Mouse (Mus musculus): ENCODE measurements at regions not wholly inside any gene's neighbourhood (a gene's known extent, or its start where the extent isn't known, plus 50 kb on each side); places are given as distances from the start of the nearest gene placed in this dataset.
A peak's percentile ranks its signal among the peaks of the same experiment; 100 is the strongest.
"Not testable (repeated sequence)": the region's sequence is repeated elsewhere in the genome, so short reads cannot be mapped to it uniquely, and the experiment has no call there.

GRCm38 (mm10) chr14:17057355-17057754 lies 238.4 kb upstream of the Rarb start:
- peak; percentile 13 for DNase-seq (ENCODE audit: low read depth, low spot score)

GRCm38 (mm10) chr14:17055741-17056140 lies 236.8 kb upstream of the Rarb start:
- no peak for DNase-seq (ENCODE audit: low read depth, low spot score)

- DNase-seq (ENCODE audit: low read depth, low spot score) = peak; percentile 5
These were observed 235.4 kb upstream of the Rarb start for GRCm38 (mm10) chr14:17054381-17054780.

GRCm38 (mm10) chr14:17046808-17047207 lies 227.9 kb upstream of the Rarb start:
- DNase-seq (ENCODE audit: low read depth, low spot score) = peak; percentile 3

- no peak for DNase-seq (ENCODE audit: low read depth, low spot score)
These were observed 226.6 kb upstream of the Rarb start for GRCm38 (mm10) chr14:17045426-17046132.

GRCm38 (mm10) chr14:17020603-17021356 lies 201.8 kb upstream of the Rarb start:
- no peak for DNase-seq (ENCODE audit: low read depth, low spot score)

GRCm38 (mm10) chr14:17012931-17013330 lies 194.0 kb upstream of the Rarb start:
- no peak for DNase-seq (ENCODE audit: low read depth, low spot score)

GRCm38 (mm10) chr14:17012200-17012599 lies 193.2 kb upstream of the Rarb start:
- DNase-seq (ENCODE audit: low read depth, low spot score) = no peak

- peak; percentile 49 for DNase-seq (ENCODE audit: low read depth, low spot score)
These were observed 186.4 kb upstream of the Rarb start for GRCm38 (mm10) chr14:17005194-17006018.

GRCm38 (mm10) chr14:17004714-17005113 lies 185.8 kb upstream of the Rarb start:
- no peak for DNase-seq (ENCODE audit: low read depth, low spot score)

- DNase-seq (ENCODE audit: low read depth, low spot score) = no peak
These were observed 177.8 kb upstream of the Rarb start for GRCm38 (mm10) chr14:16996716-16997115.

GRCm38 (mm10) chr14:16970911-16971310 lies 152.0 kb upstream of the Rarb start:
- DNase-seq (ENCODE audit: low read depth, low spot score) = not testable (repeated sequence)

- DNase-seq (ENCODE audit: low read depth, low spot score) = no peak
These were observed 145.9 kb upstream of the Rarb start for GRCm38 (mm10) chr14:16964717-16965391.

- no peak for DNase-seq (ENCODE audit: low read depth, low spot score)
These were observed 143.4 kb upstream of the Rarb start for GRCm38 (mm10) chr14:16962216-16962826.

GRCm38 (mm10) chr14:16957802-16958201 lies 138.8 kb upstream of the Rarb start:
- peak; percentile 10 for DNase-seq (ENCODE audit: low read depth, low spot score)

GRCm38 (mm10) chr14:16954511-16955443 lies 135.8 kb upstream of the Rarb start:
- DNase-seq (ENCODE audit: low read depth, low spot score) = peak; percentile 27

- no peak for DNase-seq (ENCODE audit: low read depth, low spot score)
These were observed 129.8 kb upstream of the Rarb start for GRCm38 (mm10) chr14:16948736-16949135.

- no peak for DNase-seq (ENCODE audit: low read depth, low spot score)
These were observed 125.5 kb upstream of the Rarb start for GRCm38 (mm10) chr14:16944441-16944840.

GRCm38 (mm10) chr14:16943531-16943930 lies 124.6 kb upstream of the Rarb start:
- DNase-seq (ENCODE audit: low read depth, low spot score) = no peak

GRCm38 (mm10) chr14:16927136-16927535 lies 108.2 kb upstream of the Rarb start:
- DNase-seq (ENCODE audit: low read depth, low spot score) = no peak

All from brain, adult 2 months (tissue).